Mouse (Mus musculus): ENCODE results near the gene Eif4h. TPM values are rescaled to one million over a fixed set of nuclear protein-coding genes. Genes with fewer than 3 reads are reported as not detected.

The Eif4h gene
- polyA plus RNA-seq, 1 experiment from 2014 or later: 396 TPM

DNA sequence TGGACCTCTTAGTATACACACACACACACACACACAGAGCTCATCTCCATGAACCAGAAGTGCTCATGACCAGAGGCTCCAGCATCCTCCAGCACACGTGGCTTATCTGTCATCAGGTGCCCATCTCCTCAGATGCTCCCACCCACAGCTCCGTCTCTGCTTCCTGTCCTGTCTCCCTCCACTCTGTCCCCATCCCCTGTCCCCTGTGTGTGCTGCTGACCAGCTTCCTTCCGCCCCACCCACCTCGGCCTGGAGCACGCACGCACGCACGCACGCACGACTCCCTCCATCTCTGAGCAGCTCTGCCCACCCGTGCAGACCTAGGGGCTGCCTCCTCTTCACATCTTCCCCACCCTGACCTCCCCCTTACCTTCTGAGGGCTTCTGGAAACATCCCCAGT, 34.9 kb downstream of the Eif4h start:
- H3K4me2 ChIP-seq (ENCODE audit: low read depth, low read length): no peak overlapping the region
- H3K4me1 ChIP-seq (ENCODE audit: control insufficient read depth, insufficient read depth, low read length): no peaks in the 10 kb centered on the region
- H3K27me3 ChIP-seq (replicated peaks; ENCODE audit: control insufficient read depth, insufficient read depth, low read length): no peaks in the 10 kb centered on the region
- no peaks in the 10 kb centered on the region for H3K36me3 ChIP-seq (ENCODE audit: control insufficient read depth, insufficient read depth, low read length)
- H3K9me3 ChIP-seq (ENCODE audit: control insufficient read depth, low read length): no peaks in the 10 kb centered on the region
- no peak overlapping the region for H3K9ac ChIP-seq (ENCODE audit: low read depth, low read length)
- WGBS: 81% methylated on average over 11 of the region's 11 CpGs
- H3K4me3 ChIP-seq (ENCODE audit: low read length): no peak overlapping the region
- no peak for ATAC-seq
- no peak overlapping the region for H3K27ac ChIP-seq (ENCODE audit: low read length)

DNA sequence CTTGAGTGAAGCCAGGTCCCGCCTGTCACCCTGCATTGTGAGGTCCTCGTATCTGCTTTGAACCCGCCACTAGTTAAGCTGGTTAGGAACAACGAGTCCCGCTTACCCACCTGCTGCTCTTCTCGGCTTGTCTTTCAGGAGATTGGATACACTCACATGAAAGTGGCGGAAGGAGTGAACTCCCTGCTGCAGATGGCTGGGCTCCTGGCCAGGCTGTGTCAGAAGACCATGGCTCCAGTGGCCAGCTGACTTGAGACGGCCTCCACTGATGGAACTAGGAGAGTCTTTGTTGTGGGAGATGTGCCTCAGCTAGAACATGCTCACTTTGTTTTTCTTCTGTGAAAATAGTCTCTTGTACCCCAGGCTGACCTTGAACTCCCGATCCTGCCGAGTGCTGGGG, 41.6 kb downstream of the Eif4h start:
- Histone ChIP-seq H3K9me3 (ENCODE audit: control insufficient read depth, low read length) (no peaks in the 10 kb centered on the region), H3K27me3 (replicated peaks; ENCODE audit: control insufficient read depth, insufficient read depth, low read length) (no peaks in the 10 kb centered on the region), H3K4me2 (ENCODE audit: low read depth, low read length) (no peak overlapping the region), H3K36me3 (ENCODE audit: control insufficient read depth, insufficient read depth, low read length) (peaks cover 24% of the 10 kb centered on the region), H3K27ac (ENCODE audit: low read length) (no peak overlapping the region), H3K4me1 (ENCODE audit: control insufficient read depth, insufficient read depth, low read length) (no peaks in the 10 kb centered on the region), H3K9ac (ENCODE audit: low read depth, low read length) (no peak overlapping the region), H3K4me3 (ENCODE audit: low read length) (no peak overlapping the region)
- ATAC-seq: no peak
- WGBS: 85% methylated on average over 10 of the region's 10 CpGs

- no peak overlapping the region for H3K4me3 ChIP-seq (ENCODE audit: low read length)
- no peak overlapping the region for H3K4me2 ChIP-seq (ENCODE audit: low read depth, low read length)
- ATAC-seq: no peak
- H3K9me3 ChIP-seq (ENCODE audit: control insufficient read depth, low read length): no peaks in the 10 kb centered on the region
- no peak overlapping the region for H3K27ac ChIP-seq (ENCODE audit: low read length)
- peaks cover 32% of the 10 kb centered on the region for H3K36me3 ChIP-seq (ENCODE audit: control insufficient read depth, insufficient read depth, low read length)
- no peak overlapping the region for H3K9ac ChIP-seq (ENCODE audit: low read depth, low read length)
- H3K27me3 ChIP-seq (replicated peaks; ENCODE audit: control insufficient read depth, insufficient read depth, low read length): no peaks in the 10 kb centered on the region
- WGBS: 83% methylated on average over 9 of the region's 9 CpGs
- no peaks in the 10 kb centered on the region for H3K4me1 ChIP-seq (ENCODE audit: control insufficient read depth, insufficient read depth, low read length)
These were observed 46.2 kb downstream of the Eif4h start for GRCm38 (mm10) chr5:134593093-134593492.

- no peaks in the 10 kb centered on the region for H3K4me1 ChIP-seq (ENCODE audit: control insufficient read depth, insufficient read depth, low read length)
- no peak overlapping the region for H3K4me2 ChIP-seq (ENCODE audit: low read depth, low read length)
- WGBS: 86% methylated on average over 11 of the region's 11 CpGs
- no peak for ATAC-seq
- H3K27me3 ChIP-seq (replicated peaks; ENCODE audit: control insufficient read depth, insufficient read depth, low read length): no peaks in the 10 kb centered on the region
- H3K9me3 ChIP-seq (ENCODE audit: control insufficient read depth, low read length): no peaks in the 10 kb centered on the region
- H3K36me3 ChIP-seq (ENCODE audit: control insufficient read depth, insufficient read depth, low read length): peaks cover 29% of the 10 kb centered on the region
- H3K9ac ChIP-seq (ENCODE audit: low read depth, low read length): no peak overlapping the region
- no peak overlapping the region for H3K27ac ChIP-seq (ENCODE audit: low read length)
- no peak overlapping the region for H3K4me3 ChIP-seq (ENCODE audit: low read length)
These were observed 47.2 kb downstream of the Eif4h start for GRCm38 (mm10) chr5:134592026-134592581.

- no peak overlapping the region for H3K4me2 ChIP-seq (ENCODE audit: low read depth, low read length)
- WGBS: 87% methylated on average over 3 of the region's 3 CpGs
- H3K27ac ChIP-seq (ENCODE audit: low read length): no peak overlapping the region
- no peak overlapping the region for H3K4me3 ChIP-seq (ENCODE audit: low read length)
- H3K4me1 ChIP-seq (ENCODE audit: control insufficient read depth, insufficient read depth, low read length): no peaks in the 10 kb centered on the region
- H3K9ac ChIP-seq (ENCODE audit: low read depth, low read length): no peak overlapping the region
- H3K36me3 ChIP-seq (ENCODE audit: control insufficient read depth, insufficient read depth, low read length): peaks cover 21% of the 10 kb centered on the region
- H3K27me3 ChIP-seq (replicated peaks; ENCODE audit: control insufficient read depth, insufficient read depth, low read length): no peaks in the 10 kb centered on the region
- H3K9me3 ChIP-seq (ENCODE audit: control insufficient read depth, low read length): no peaks in the 10 kb centered on the region
- ATAC-seq: no peak
These were observed 49.4 kb downstream of the Eif4h start for GRCm38 (mm10) chr5:134589900-134590299.

DNA sequence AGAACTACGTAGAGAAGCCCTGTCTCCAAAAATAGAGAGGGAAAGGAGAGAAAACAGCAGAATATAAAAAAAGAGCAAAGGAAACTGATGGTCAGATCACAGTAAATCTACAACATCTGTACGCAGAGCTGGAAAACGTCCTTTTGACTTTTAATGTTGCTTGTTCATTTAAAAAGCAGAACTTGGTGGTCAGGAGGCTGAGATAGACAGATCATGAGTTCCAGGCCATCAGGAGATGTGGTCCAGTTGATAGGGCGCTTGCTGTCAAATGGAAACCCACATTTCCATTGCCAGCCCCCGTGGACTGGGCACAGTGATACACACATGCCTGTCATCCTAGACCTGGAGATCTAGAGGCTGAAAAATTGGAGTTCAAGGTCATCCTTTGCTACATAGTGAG, 54.5 kb downstream of the Eif4h start:
- Histone ChIP-seq H3K9me3 (ENCODE audit: control insufficient read depth, low read length) (no peaks in the 10 kb centered on the region), H3K9ac (ENCODE audit: low read depth, low read length) (no peak overlapping the region), H3K27me3 (replicated peaks; ENCODE audit: control insufficient read depth, insufficient read depth, low read length) (no peaks in the 10 kb centered on the region), H3K27ac (ENCODE audit: low read length) (no peak overlapping the region), H3K4me3 (ENCODE audit: low read length) (no peak overlapping the region), H3K4me1 (ENCODE audit: control insufficient read depth, insufficient read depth, low read length) (peaks cover 8% of the 10 kb centered on the region), H3K36me3 (ENCODE audit: control insufficient read depth, insufficient read depth, low read length) (peaks cover 2% of the 10 kb centered on the region; the same call in 1 of the 2 replicates), H3K4me2 (ENCODE audit: low read depth, low read length) (no peak overlapping the region)
- ATAC-seq: no peak
- 87% methylated on average over 5 of the region's 5 CpGs for WGBS

DNA sequence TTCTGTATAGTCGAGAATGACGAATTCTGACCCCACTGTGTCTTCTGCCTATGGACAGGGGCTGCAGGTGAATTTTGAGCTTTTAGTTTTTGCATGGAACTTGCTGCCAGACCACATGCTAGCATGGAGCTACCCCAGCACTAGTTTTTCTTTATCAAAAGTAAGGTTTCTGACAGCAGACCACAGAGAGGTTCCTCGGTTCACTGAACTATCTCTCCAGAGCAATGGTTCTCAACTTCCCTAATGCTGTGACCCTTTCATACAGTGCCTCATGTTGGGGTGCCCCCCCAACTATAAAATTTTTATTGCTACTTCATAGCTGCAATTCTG, 55.4 kb downstream of the Eif4h start:
- Histone ChIP-seq H3K27me3 (replicated peaks; ENCODE audit: control insufficient read depth, insufficient read depth, low read length) (no peaks in the 10 kb centered on the region), H3K4me3 (ENCODE audit: low read length) (0 out of 2 replicates have a peak overlapping the region, but pooled peaks have one; percentile 89), H3K9me3 (ENCODE audit: control insufficient read depth, low read length) (no peaks in the 10 kb centered on the region), H3K27ac (ENCODE audit: low read length) (no peak overlapping the region), H3K4me2 (ENCODE audit: low read depth, low read length) (peak overlapping the region; percentile 66; the same call in 1 of the 2 replicates), H3K36me3 (ENCODE audit: control insufficient read depth, insufficient read depth, low read length) (peaks cover 2% of the 10 kb centered on the region; the same call in 1 of the 2 replicates), H3K9ac (ENCODE audit: low read depth, low read length) (peak overlapping the region; percentile 88; the same call in 1 of the 2 replicates), H3K4me1 (ENCODE audit: control insufficient read depth, insufficient read depth, low read length) (peaks cover 8% of the 10 kb centered on the region)
- ATAC-seq: no peak
- WGBS: 68% methylated on average over 3 of the region's 3 CpGs

GRCm38 (mm10) chr5:134583006-134583883, 56.0 kb downstream of the Eif4h start:
- peak overlapping the region; percentile 66 for H3K4me2 ChIP-seq (ENCODE audit: low read depth, low read length)
- peaks cover 2% of the 10 kb centered on the region; the same call in 1 of the 2 replicates for H3K36me3 ChIP-seq (ENCODE audit: control insufficient read depth, insufficient read depth, low read length)
- H3K4me1 ChIP-seq (ENCODE audit: control insufficient read depth, insufficient read depth, low read length): peaks cover 8% of the 10 kb centered on the region
- H3K4me3 ChIP-seq (ENCODE audit: low read length): peak overlapping the region; percentile 89
- 27% methylated on average over 15 of the region's 15 CpGs for WGBS
- no peak overlapping the region for H3K27ac ChIP-seq (ENCODE audit: low read length)
- ATAC-seq: peak; percentile 36
- no peaks in the 10 kb centered on the region for H3K27me3 ChIP-seq (replicated peaks; ENCODE audit: control insufficient read depth, insufficient read depth, low read length)
- no peaks in the 10 kb centered on the region for H3K9me3 ChIP-seq (ENCODE audit: control insufficient read depth, low read length)
- H3K9ac ChIP-seq (ENCODE audit: low read depth, low read length): peak overlapping the region; percentile 88

GRCm38 (mm10) chr5:134582221-134582907, 56.9 kb downstream of the Eif4h start:
- ATAC-seq: peak; percentile 98

More at GRCm38 (mm10) chr5:134582221-134582907, 56.9 kb downstream of the Eif4h start:
- peaks cover 2% of the 10 kb centered on the region; the same call in 1 of the 2 replicates for H3K36me3 ChIP-seq (ENCODE audit: control insufficient read depth, insufficient read depth, low read length)
- H3K4me2 ChIP-seq (ENCODE audit: low read depth, low read length): peak overlapping the region; percentile 66
- no peaks in the 10 kb centered on the region for H3K9me3 ChIP-seq (ENCODE audit: control insufficient read depth, low read length)
- 8% methylated on average over 28 of the region's 30 CpGs for WGBS
- 0 out of 2 replicates have a peak overlapping the region, but pooled peaks have one; percentile 25 for H3K27ac ChIP-seq (ENCODE audit: low read length)
- H3K9ac ChIP-seq (ENCODE audit: low read depth, low read length): peak overlapping the region; percentile 88
- no peaks in the 10 kb centered on the region for H3K27me3 ChIP-seq (replicated peaks; ENCODE audit: control insufficient read depth, insufficient read depth, low read length)
- peaks cover 8% of the 10 kb centered on the region for H3K4me1 ChIP-seq (ENCODE audit: control insufficient read depth, insufficient read depth, low read length)
- H3K4me3 ChIP-seq (ENCODE audit: low read length): peak overlapping the region; percentile 89

Measured in intestine, embryonic 16.5 days (tissue).